Mouse (Mus musculus): ENCODE measurements around the gene Ola1. TPM values are rescaled to one million over a fixed set of nuclear protein-coding genes. Genes with fewer than 3 reads are reported as not detected.

Gene Ola1
- polyA plus RNA-seq, 1 experiment from 2014 or later = 62.7 TPM

- Histone ChIP-seq H3K27ac (replicated peaks in 1 of 2; ENCODE audit: control insufficient read depth in 1 of 2, insufficient read depth in 1 of 2, low read depth in 2 of 2, low read length in 2 of 2) (peak overlapping the region; percentile 35 to 53; a peak in 2 of 4 replicates), H3K27me3 (ENCODE audit: control insufficient read depth, insufficient read depth, low read length) (no peaks in the 10 kb centered on the region), H3K9ac (ENCODE audit: low read length) (no peak overlapping the region), H3K4me3 (ENCODE audit: control insufficient read depth in 1 of 2, insufficient read depth in 1 of 2, low read depth in 1 of 2, low read length in 2 of 2) (no peak overlapping the region), H3K4me2 (ENCODE audit: low read length) (no peak overlapping the region), H3K9me3 (ENCODE audit: control insufficient read depth, low read length) (peaks cover 7% of the 10 kb centered on the region; the same call in 1 of the 2 replicates), H3K4me1 (ENCODE audit: control insufficient read depth in 2 of 2, insufficient read depth in 2 of 2, low read length in 2 of 2) (peaks cover 18 to 32% of the 10 kb centered on the region in 2 experiments), H3K36me3 (ENCODE audit: control insufficient read depth, insufficient read depth, low read length) (no peaks in the 10 kb centered on the region)
- no peak for ATAC-seq (ENCODE audit: insufficient number of reproducible peaks, insufficient read depth, low FRiP score, low read depth)
- 68% methylated on average over 8 of the region's 8 CpGs for WGBS
Observed at GRCm38 (mm10) chr2:73050401-73050800, 168.3 kb downstream of the Ola1 start.

- 44% methylated on average over 4 of the region's 4 CpGs for WGBS
- H3K27me3 ChIP-seq (ENCODE audit: control insufficient read depth, insufficient read depth, low read length) = no peaks in the 10 kb centered on the region
- H3K4me1 ChIP-seq (ENCODE audit: control insufficient read depth in 2 of 2, insufficient read depth in 2 of 2, low read length in 2 of 2) = peaks cover 18 to 32% of the 10 kb centered on the region in 2 experiments
- no peak overlapping the region for H3K4me3 ChIP-seq (ENCODE audit: control insufficient read depth in 1 of 2, insufficient read depth in 1 of 2, low read depth in 1 of 2, low read length in 2 of 2)
- 0 out of 2 replicates have a peak overlapping the region, but pooled peaks have one; percentile 5 for H3K4me2 ChIP-seq (ENCODE audit: low read length)
- no peaks in the 10 kb centered on the region for H3K36me3 ChIP-seq (ENCODE audit: control insufficient read depth, insufficient read depth, low read length)
- H3K27ac ChIP-seq (replicated peaks in 1 of 2; ENCODE audit: control insufficient read depth in 1 of 2, insufficient read depth in 1 of 2, low read depth in 2 of 2, low read length in 2 of 2) = peak overlapping the region; percentile 35 to 37; a peak in 1 of 4 replicates
- ATAC-seq (ENCODE audit: insufficient number of reproducible peaks, insufficient read depth, low FRiP score, low read depth) = no peak
- H3K9ac ChIP-seq (ENCODE audit: low read length) = no peak overlapping the region
- H3K9me3 ChIP-seq (ENCODE audit: control insufficient read depth, low read length) = peaks cover 7% of the 10 kb centered on the region; the same call in 1 of the 2 replicates
Observed at GRCm38 (mm10) chr2:73049977-73050376, 168.7 kb downstream of the Ola1 start.

GRCm38 (mm10) chr2:73049001-73049684, 169.6 kb downstream of the Ola1 start:
- Histone ChIP-seq H3K27me3 (ENCODE audit: control insufficient read depth, insufficient read depth, low read length) (no peaks in the 10 kb centered on the region), H3K9ac (ENCODE audit: low read length) (no peak overlapping the region), H3K9me3 (ENCODE audit: control insufficient read depth, low read length) (peaks cover 2% of the 10 kb centered on the region; the same call in 1 of the 2 replicates), H3K4me1 (ENCODE audit: control insufficient read depth in 2 of 2, insufficient read depth in 2 of 2, low read length in 2 of 2) (peaks cover 18 to 32% of the 10 kb centered on the region in 2 experiments), H3K4me2 (ENCODE audit: low read length) (peak overlapping the region; percentile 3; the same call in 1 of the 2 replicates), H3K27ac (replicated peaks in 1 of 2; ENCODE audit: control insufficient read depth in 1 of 2, insufficient read depth in 1 of 2, low read depth in 2 of 2, low read length in 2 of 2) (no peak overlapping the region), H3K36me3 (ENCODE audit: control insufficient read depth, insufficient read depth, low read length) (no peaks in the 10 kb centered on the region), H3K4me3 (ENCODE audit: control insufficient read depth in 1 of 2, insufficient read depth in 1 of 2, low read depth in 1 of 2, low read length in 2 of 2) (no peak overlapping the region)
- WGBS = 44% methylated on average over 6 of the region's 6 CpGs
- ATAC-seq (ENCODE audit: insufficient number of reproducible peaks, insufficient read depth, low FRiP score, low read depth) = no peak

- 58% methylated on average over 24 of the region's 24 CpGs for WGBS
- H3K4me1 ChIP-seq (ENCODE audit: control insufficient read depth in 2 of 2, insufficient read depth in 2 of 2, low read length in 2 of 2) = peaks cover 18 to 32% of the 10 kb centered on the region in 2 experiments
- H3K4me2 ChIP-seq (ENCODE audit: low read length) = peak overlapping the region; percentile 26
- no peak overlapping the region for H3K9ac ChIP-seq (ENCODE audit: low read length)
- ATAC-seq (ENCODE audit: insufficient number of reproducible peaks, insufficient read depth, low FRiP score, low read depth) = no peak; the same call in 1 of the 2 replicates
- no peaks in the 10 kb centered on the region for H3K27me3 ChIP-seq (ENCODE audit: control insufficient read depth, insufficient read depth, low read length)
- 0 out of 4 replicates have a peak overlapping the region, but pooled peaks of 1 of the 2 experiments have one; percentile 4 for H3K4me3 ChIP-seq (ENCODE audit: control insufficient read depth in 1 of 2, insufficient read depth in 1 of 2, low read depth in 1 of 2, low read length in 2 of 2)
- no peaks in the 10 kb centered on the region for H3K9me3 ChIP-seq (ENCODE audit: control insufficient read depth, low read length)
- H3K36me3 ChIP-seq (ENCODE audit: control insufficient read depth, insufficient read depth, low read length) = no peaks in the 10 kb centered on the region
- H3K27ac ChIP-seq (replicated peaks in 1 of 2; ENCODE audit: control insufficient read depth in 1 of 2, insufficient read depth in 1 of 2, low read depth in 2 of 2, low read length in 2 of 2) = peak overlapping the region; percentile 64 to 65
Observed at GRCm38 (mm10) chr2:73047061-73047741, 171.5 kb downstream of the Ola1 start.

GRCm38 (mm10) chr2:73046576-73046975, 172.1 kb downstream of the Ola1 start:
- H3K4me1 ChIP-seq (ENCODE audit: control insufficient read depth in 2 of 2, insufficient read depth in 2 of 2, low read length in 2 of 2) = peaks cover 18 to 32% of the 10 kb centered on the region in 2 experiments
- no peaks in the 10 kb centered on the region for H3K27me3 ChIP-seq (ENCODE audit: control insufficient read depth, insufficient read depth, low read length)
- peak overlapping the region; percentile 26; the same call in 1 of the 2 replicates for H3K4me2 ChIP-seq (ENCODE audit: low read length)
- H3K9me3 ChIP-seq (ENCODE audit: control insufficient read depth, low read length) = no peaks in the 10 kb centered on the region
- H3K27ac ChIP-seq (replicated peaks in 1 of 2; ENCODE audit: control insufficient read depth in 1 of 2, insufficient read depth in 1 of 2, low read depth in 2 of 2, low read length in 2 of 2) = peak overlapping the region; percentile 12 to 64; a peak in 3 of 4 replicates
- WGBS = 73% methylated on average over 10 of the region's 10 CpGs
- H3K9ac ChIP-seq (ENCODE audit: low read length) = no peak overlapping the region
- ATAC-seq (ENCODE audit: insufficient number of reproducible peaks, insufficient read depth, low FRiP score, low read depth) = no peak
- no peaks in the 10 kb centered on the region for H3K36me3 ChIP-seq (ENCODE audit: control insufficient read depth, insufficient read depth, low read length)
- H3K4me3 ChIP-seq (ENCODE audit: control insufficient read depth in 1 of 2, insufficient read depth in 1 of 2, low read depth in 1 of 2, low read length in 2 of 2) = no peak overlapping the region

GRCm38 (mm10) chr2:73045505-73045904, 173.2 kb downstream of the Ola1 start:
- no peaks in the 10 kb centered on the region for H3K36me3 ChIP-seq (ENCODE audit: control insufficient read depth, insufficient read depth, low read length)
- no peak for ATAC-seq (ENCODE audit: insufficient number of reproducible peaks, insufficient read depth, low FRiP score, low read depth)
- H3K4me1 ChIP-seq (ENCODE audit: control insufficient read depth in 2 of 2, insufficient read depth in 2 of 2, low read length in 2 of 2) = peaks cover 18 to 29% of the 10 kb centered on the region in 2 experiments
- 55% methylated on average over 5 of the region's 5 CpGs for WGBS
- H3K9me3 ChIP-seq (ENCODE audit: control insufficient read depth, low read length) = no peaks in the 10 kb centered on the region
- H3K9ac ChIP-seq (ENCODE audit: low read length) = no peak overlapping the region
- no peak overlapping the region for H3K4me2 ChIP-seq (ENCODE audit: low read length)
- no peak overlapping the region for H3K4me3 ChIP-seq (ENCODE audit: control insufficient read depth in 1 of 2, insufficient read depth in 1 of 2, low read depth in 1 of 2, low read length in 2 of 2)
- no peaks in the 10 kb centered on the region for H3K27me3 ChIP-seq (ENCODE audit: control insufficient read depth, insufficient read depth, low read length)
- no peak overlapping the region for H3K27ac ChIP-seq (replicated peaks in 1 of 2; ENCODE audit: control insufficient read depth in 1 of 2, insufficient read depth in 1 of 2, low read depth in 2 of 2, low read length in 2 of 2)
